Mouse (Mus musculus) T-helper 17 cell (primary cell): ENCODE results near the gene Asb8.

Experiments used
- in situ Hi-C, 2 experiments: fragments of 300-600 bp; cut with MboI, MseI; formaldehyde crosslinking; loops; 1 replicate in 1 of 2; 2 replicates in 1 of 2; pipeline ENCODE4 v1.15.1; 2025; ENCODE audit warnings: high pct_unique_total_duplicates in 2 of 2

Gene Asb8

DNA sequence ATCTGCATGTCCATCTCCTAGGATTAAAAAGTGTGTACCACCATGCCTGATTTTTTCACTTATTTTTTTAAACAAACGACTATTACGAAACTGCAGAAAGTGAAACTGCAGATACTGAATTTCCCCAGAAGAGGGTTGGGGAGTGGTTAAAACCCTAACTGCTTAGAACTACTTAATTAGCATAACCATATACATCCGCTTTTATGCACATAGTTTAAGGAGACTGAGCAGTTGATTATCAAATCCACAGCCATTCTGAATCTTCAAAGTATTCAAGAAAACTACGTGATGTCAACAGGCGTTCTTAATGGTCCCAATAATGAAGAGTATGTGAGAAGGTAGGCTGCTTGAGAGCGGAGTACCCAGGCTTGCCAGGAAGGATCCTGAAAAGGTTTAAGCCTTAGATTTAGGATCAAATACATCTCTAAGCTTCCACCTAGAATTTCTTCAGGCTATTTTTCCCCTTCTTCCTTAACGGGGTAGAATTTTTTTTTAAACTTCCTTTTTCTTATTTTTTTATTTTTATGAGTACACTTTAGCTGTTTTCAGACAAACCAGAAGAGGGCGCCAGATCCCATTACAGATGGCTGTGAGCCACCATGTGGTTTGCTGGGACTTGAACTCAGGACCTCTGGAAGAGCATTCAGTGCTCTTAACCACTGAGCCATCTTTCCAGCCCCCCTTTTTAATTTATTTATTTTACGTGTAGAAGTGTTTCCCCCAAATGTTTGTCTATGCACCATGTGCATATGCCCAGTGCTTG is 75.8 kb downstream of the Asb8 start:
- in situ Hi-C loops = loop anchor here (5.0 to 10.0 kb wide), 5 partner anchors 58 to 1885 kb away; partner anchors contain the start of genes Larp4 (in 1 of the 2), Olfr283 (in 1 of the 2) and Slc38a2 (in 1 of the 2)

DNA sequence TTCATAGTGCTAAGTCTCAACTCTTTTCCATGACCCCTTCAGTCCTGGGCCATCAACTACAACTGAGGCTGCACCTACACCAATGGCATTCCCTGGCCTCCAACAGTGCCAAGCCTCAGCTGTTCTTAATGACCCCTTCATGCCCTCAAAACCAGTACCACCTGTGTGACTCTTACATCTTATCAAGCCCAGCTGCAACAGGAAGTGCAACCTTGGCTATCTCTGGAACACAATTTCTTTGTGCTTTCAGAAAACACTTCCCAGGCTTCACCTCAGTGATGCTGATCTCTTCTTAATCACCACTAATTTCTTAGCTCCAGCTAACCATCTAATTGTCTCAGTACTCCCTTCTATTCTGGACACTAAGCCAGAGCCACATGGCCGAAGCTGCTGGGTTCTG is 76.5 kb downstream of the Asb8 start:
- in situ Hi-C loops = loop anchor here in 1 of 2 experiments (10.0 kb wide), 1 partner anchor 1886 kb away; the partner anchor contains the start of gene Larp4
